Mouse (Mus musculus): ENCODE results near the gene Gm45521.
"Not testable (repeated sequence)": the region's sequence is repeated elsewhere in the genome, so short reads cannot be mapped to it uniquely, and the experiment has no call there.

Gm45521 gene

GRCm38 (mm10) chr14:8000831-8001685, 44.0 kb downstream of the Gm45521 start:
- DNase-seq: peak; percentile 71

GRCm38 (mm10) chr14:8002432-8003092, 45.5 kb downstream of the Gm45521 start, which contains the start of gene Abhd6:
Gene Abhd6 (plus strand): TSS chr14:8002902.
- DNase-seq: peak; percentile 90

- DNase-seq: peak; percentile 61
Measured at GRCm38 (mm10) chr14:8003093-8003670, 46.1 kb downstream of the Gm45521 start.

- DNase-seq: no peak
Measured at GRCm38 (mm10) chr14:8003727-8004670, 46.9 kb downstream of the Gm45521 start.

- not testable (repeated sequence) for DNase-seq
Measured at GRCm38 (mm10) chr14:8006061-8006460, 49.0 kb downstream of the Gm45521 start.

- no peak for DNase-seq
Measured at GRCm38 (mm10) chr14:8007084-8007483, 50.0 kb downstream of the Gm45521 start.

GRCm38 (mm10) chr14:8007486-8007885, 50.4 kb downstream of the Gm45521 start:
- DNase-seq: no peak

GRCm38 (mm10) chr14:8007923-8008322, 50.8 kb downstream of the Gm45521 start:
- DNase-seq: no peak

Data from right cerebral cortex, adult 18-20 months (tissue).